Mouse (Mus musculus): ENCODE results near the gene Tnfrsf19. TPM values are rescaled to one million over a fixed set of nuclear protein-coding genes. Genes with fewer than 3 reads are reported as not detected.

Gene Tnfrsf19
- polyA plus RNA-seq, 1 experiment, result 4.7 TPM

GRCm38 (mm10) chr14:61059316-61059945 lies 13.1 kb upstream of the Tnfrsf19 start:
- Histone ChIP-seq H3K4me3 (ENCODE audit: low read depth, low read length) (no peak overlapping the region), H3K27me3 (ENCODE audit: control insufficient read depth, insufficient read depth, low read length) (no peaks in the 10 kb centered on the region), H3K27ac (ENCODE audit: insufficient read depth, low read depth, low read length) (no peak overlapping the region), H3K36me3 (ENCODE audit: control insufficient read depth, insufficient read depth, low read length) (no peaks in the 10 kb centered on the region), H3K4me1 (ENCODE audit: control insufficient read depth, insufficient read depth, insufficient read length, low read length) (peaks cover 5% of the 10 kb centered on the region; the same call in 1 of the 2 replicates)
- TF ChIP-seq POLR2A (IDR thresholded peaks at IDR 0.05; ENCODE audit: low read depth, low read length) (no peak), CTCF (IDR thresholded peaks at IDR 0.05; ENCODE audit: extremely low read depth, insufficient read length, insufficient replicate concordance, low read depth, low read length) (no peak)
- WGBS, result 85% methylated on average over 9 of the region's 9 CpGs

- Histone ChIP-seq H3K27me3 (ENCODE audit: control insufficient read depth, insufficient read depth, low read length) (no peaks in the 10 kb centered on the region), H3K4me3 (ENCODE audit: low read depth, low read length) (peak overlapping the region; percentile 44; the same call in 1 of the 2 replicates), H3K36me3 (ENCODE audit: control insufficient read depth, insufficient read depth, low read length) (no peaks in the 10 kb centered on the region), H3K27ac (ENCODE audit: insufficient read depth, low read depth, low read length) (no peak overlapping the region), H3K4me1 (ENCODE audit: control insufficient read depth, insufficient read depth, insufficient read length, low read length) (peaks cover 5% of the 10 kb centered on the region; the same call in 1 of the 2 replicates)
- 8% methylated on average over 11 of the region's 11 CpGs for WGBS
- TF ChIP-seq POLR2A (IDR thresholded peaks at IDR 0.05; ENCODE audit: low read depth, low read length) (no peak), CTCF (IDR thresholded peaks at IDR 0.05; ENCODE audit: extremely low read depth, insufficient read length, insufficient replicate concordance, low read depth, low read length) (no peak)
Observed at GRCm38 (mm10) chr14:61056962-61057361, 10.7 kb upstream of the Tnfrsf19 start.

- 3% methylated on average over 16 of the region's 16 CpGs for WGBS
- no peak overlapping the region for H3K27ac ChIP-seq (ENCODE audit: insufficient read depth, low read depth, low read length)
- peak overlapping the region; percentile 44 for H3K4me3 ChIP-seq (ENCODE audit: low read depth, low read length)
- peaks cover 5% of the 10 kb centered on the region; the same call in 1 of the 2 replicates for H3K4me1 ChIP-seq (ENCODE audit: control insufficient read depth, insufficient read depth, insufficient read length, low read length)
- H3K27me3 ChIP-seq (ENCODE audit: control insufficient read depth, insufficient read depth, low read length), result no peaks in the 10 kb centered on the region
- no peaks in the 10 kb centered on the region for H3K36me3 ChIP-seq (ENCODE audit: control insufficient read depth, insufficient read depth, low read length)
- TF ChIP-seq POLR2A (IDR thresholded peaks at IDR 0.05; ENCODE audit: low read depth, low read length) (no peak), CTCF (IDR thresholded peaks at IDR 0.05; ENCODE audit: extremely low read depth, insufficient read length, insufficient replicate concordance, low read depth, low read length) (no peak)
Observed at GRCm38 (mm10) chr14:61056445-61056844, 10.2 kb upstream of the Tnfrsf19 start.

GRCm38 (mm10) chr14:61055864-61056263 lies 9.6 kb upstream of the Tnfrsf19 start:
- WGBS, result 67% methylated on average over 1 of the region's 1 CpGs
- Histone ChIP-seq H3K27me3 (ENCODE audit: control insufficient read depth, insufficient read depth, low read length) (no peaks in the 10 kb centered on the region), H3K27ac (ENCODE audit: insufficient read depth, low read depth, low read length) (no peak overlapping the region), H3K4me3 (ENCODE audit: low read depth, low read length) (no peak overlapping the region), H3K4me1 (ENCODE audit: control insufficient read depth, insufficient read depth, insufficient read length, low read length) (peaks cover 5% of the 10 kb centered on the region; the same call in 1 of the 2 replicates), H3K36me3 (ENCODE audit: control insufficient read depth, insufficient read depth, low read length) (no peaks in the 10 kb centered on the region)
- TF ChIP-seq POLR2A (IDR thresholded peaks at IDR 0.05; ENCODE audit: low read depth, low read length), result no peak
- TF ChIP-seq CTCF (IDR thresholded peaks at IDR 0.05; ENCODE audit: extremely low read depth, insufficient read length, insufficient replicate concordance, low read depth, low read length), result no peak

- Histone ChIP-seq H3K36me3 (ENCODE audit: control insufficient read depth, insufficient read depth, low read length) (no peaks in the 10 kb centered on the region), H3K27me3 (ENCODE audit: control insufficient read depth, insufficient read depth, low read length) (no peaks in the 10 kb centered on the region), H3K27ac (ENCODE audit: insufficient read depth, low read depth, low read length) (no peak overlapping the region), H3K4me1 (ENCODE audit: control insufficient read depth, insufficient read depth, insufficient read length, low read length) (peaks cover 5% of the 10 kb centered on the region; the same call in 1 of the 2 replicates), H3K4me3 (ENCODE audit: low read depth, low read length) (no peak overlapping the region)
- 89% methylated on average over 3 of the region's 3 CpGs for WGBS
- TF ChIP-seq POLR2A (IDR thresholded peaks at IDR 0.05; ENCODE audit: low read depth, low read length), result no peak
- no peak for TF ChIP-seq CTCF (IDR thresholded peaks at IDR 0.05; ENCODE audit: extremely low read depth, insufficient read length, insufficient replicate concordance, low read depth, low read length)
Observed at GRCm38 (mm10) chr14:61052163-61052562, 5.9 kb upstream of the Tnfrsf19 start.

- H3K4me1 ChIP-seq (ENCODE audit: control insufficient read depth, insufficient read depth, insufficient read length, low read length), result peaks cover 8% of the 10 kb centered on the region
- TF ChIP-seq POLR2A (IDR thresholded peaks at IDR 0.05; ENCODE audit: low read depth, low read length), result no peak
- TF ChIP-seq CTCF (IDR thresholded peaks at IDR 0.05; ENCODE audit: extremely low read depth, insufficient read length, insufficient replicate concordance, low read depth, low read length), result no peak
- no peaks in the 10 kb centered on the region for H3K36me3 ChIP-seq (ENCODE audit: control insufficient read depth, insufficient read depth, low read length)
- 2% methylated on average over 19 of the region's 19 CpGs for WGBS
- H3K27me3 ChIP-seq (ENCODE audit: control insufficient read depth, insufficient read depth, low read length), result peaks cover 5% of the 10 kb centered on the region; the same call in 1 of the 2 replicates
- peak overlapping the region; percentile 71 for H3K4me3 ChIP-seq (ENCODE audit: low read depth, low read length)
- H3K27ac ChIP-seq (ENCODE audit: insufficient read depth, low read depth, low read length), result peak overlapping the region; percentile 10; the same call in 1 of the 2 replicates
Observed at GRCm38 (mm10) chr14:61045446-61046090, 722 bp downstream of the Tnfrsf19 start.

- peaks cover 8% of the 10 kb centered on the region for H3K4me1 ChIP-seq (ENCODE audit: control insufficient read depth, insufficient read depth, insufficient read length, low read length)
- no peaks in the 10 kb centered on the region for H3K36me3 ChIP-seq (ENCODE audit: control insufficient read depth, insufficient read depth, low read length)
- WGBS, result 14% methylated on average over 2 of the region's 2 CpGs
- TF ChIP-seq CTCF (IDR thresholded peaks at IDR 0.05; ENCODE audit: extremely low read depth, insufficient read length, insufficient replicate concordance, low read depth, low read length) (no peak), POLR2A (IDR thresholded peaks at IDR 0.05; ENCODE audit: low read depth, low read length) (no peak)
- no peak overlapping the region for H3K4me3 ChIP-seq (ENCODE audit: low read depth, low read length)
- peaks cover 5% of the 10 kb centered on the region; the same call in 1 of the 2 replicates for H3K27me3 ChIP-seq (ENCODE audit: control insufficient read depth, insufficient read depth, low read length)
- no peak overlapping the region for H3K27ac ChIP-seq (ENCODE audit: insufficient read depth, low read depth, low read length)
Observed at GRCm38 (mm10) chr14:61044316-61044715, 2.0 kb downstream of the Tnfrsf19 start.

Measured in small intestine, adult 2 months (tissue).